Mouse (Mus musculus) MEL (cell line): ENCODE data around the gene Kif23.

Experiments
- CTCF ChIP-seq, 3 experiments: IDR thresholded peaks in 2 of 3; conservative IDR thresholded peaks in 1 of 3; 2 replicates each; pipeline ENCODE4 v1.5.1; 2011 to 2012; ENCODE audit warnings: low read length in 3 of 3, low read depth in 2 of 3, mild to moderate bottlenecking in 2 of 3, improper control_type of control experiment in 1 of 3, inconsistent platforms in 1 of 3, mixed read lengths in 1 of 3, moderate library complexity in 1 of 3; ENCODE audit not compliant: control insufficient read depth in 1 of 3, insufficient read depth in 1 of 3, poor library complexity in 1 of 3, severe bottlenecking in 1 of 3
- E2F4 ChIP-seq: IDR thresholded peaks from 2 replicates; pipeline ENCODE4 v1.6.1; 2011; ENCODE audit warnings: low read depth, low read length, improper control_type of control experiment, borderline replicate concordance
- EP300 ChIP-seq, 2 experiments: IDR thresholded peaks; 2 replicates each; pipeline ENCODE4 v1.6.1; 2011; ENCODE audit warnings: improper control_type of control experiment in 2 of 2, low read length in 2 of 2, low read depth in 1 of 2, mild to moderate bottlenecking in 1 of 2
- MAFK ChIP-seq: IDR thresholded peaks from 2 replicates; pipeline ENCODE4 v1.6.1; 2011; ENCODE audit warnings: low read depth, mild to moderate bottlenecking, low read length, improper control_type of control experiment, borderline replicate concordance
- POLR2A ChIP-seq, 2 experiments: IDR thresholded peaks; 2 replicates each; pipeline ENCODE4 v1.6.1; 2011 to 2012; ENCODE audit warnings: low read length in 2 of 2, mild to moderate bottlenecking in 2 of 2, control low read depth in 1 of 2, improper control_type of control experiment in 1 of 2, low read depth in 1 of 2, moderate library complexity in 1 of 2; ENCODE audit not compliant: control insufficient read depth in 1 of 2, insufficient read depth in 1 of 2, poor library complexity in 1 of 2
- POLR2AphosphoS2 ChIP-seq: IDR thresholded peaks from 2 replicates; pipeline ENCODE4 v1.6.1; 2011; ENCODE audit warnings: low read length, improper control_type of control experiment
- ZC3H11A ChIP-seq: IDR thresholded peaks from 2 replicates; pipeline ENCODE4 v1.6.1; 2012; ENCODE audit warnings: low read depth, mild to moderate bottlenecking, inconsistent platforms, low read length, improper control_type of control experiment
- ZNF384 ChIP-seq: IDR thresholded peaks from 2 replicates; pipeline ENCODE4 v1.6.1; 2012; ENCODE audit warnings: low read depth, mild to moderate bottlenecking, inconsistent platforms, low read length, improper control_type of control experiment

DNA sequence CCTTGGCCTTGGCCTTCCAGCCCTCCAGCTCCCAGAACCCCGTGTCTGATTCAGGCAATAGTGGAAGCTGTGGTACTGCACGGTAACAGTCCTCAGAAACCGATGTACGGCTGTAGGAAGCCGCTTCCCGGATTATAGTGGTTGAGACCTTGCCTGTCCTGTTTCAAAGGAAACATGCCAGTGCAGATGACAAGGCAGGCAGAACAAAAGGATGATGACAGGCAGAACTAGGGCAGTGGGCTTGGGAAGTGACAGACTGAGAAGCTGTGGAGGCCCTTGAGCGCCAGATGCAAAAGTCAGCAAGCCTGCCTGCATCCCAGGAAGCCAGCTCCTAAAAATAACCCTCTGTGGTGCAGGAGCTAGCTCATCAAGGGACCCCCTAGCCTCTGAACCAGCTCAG lies 62.2 kb downstream of the Kif23 start:
- TF ChIP-seq POLR2A (IDR thresholded peaks at IDR 0.05; ENCODE audit: control insufficient read depth in 1 of 2, insufficient read depth in 1 of 2, low read depth in 1 of 2, low read length in 2 of 2, poor library complexity in 1 of 2) (no peak), EP300 (IDR thresholded peaks at IDR 0.05; ENCODE audit: low read depth in 1 of 2, low read length in 2 of 2) (no peak), MAFK (no peak), POLR2AphosphoS2 (no peak), CTCF (IDR thresholded peaks at IDR 0.05 in 2 of 3, conservative IDR thresholded peaks at IDR 0.05 in 1 of 3; ENCODE audit: control insufficient read depth in 1 of 3, insufficient read depth in 1 of 3, low read depth in 2 of 3, low read length in 3 of 3, poor library complexity in 1 of 3, severe bottlenecking in 1 of 3) (no peak), ZC3H11A (no peak), E2F4 (no peak), ZNF384 (no peak)
